Mouse (Mus musculus): Measurements from ENCODE around the gene Dbndd1.
A peak's percentile ranks its signal among the peaks of the same experiment; 100 is the strongest.
"Not testable (repeated sequence)": the region's sequence is repeated elsewhere in the genome, so short reads cannot be mapped to it uniquely, and the experiment has no call there.

The Dbndd1 gene

GRCm38 (mm10) chr8:123514781-123515539, at the start of gene Dbndd1:
Gene Dbndd1, minus strand, starts transcription at chr8:123515463.
- DNase-seq (ENCODE audit: low read depth, low spot score), result peak; percentile 23

- DNase-seq (ENCODE audit: low read depth, low spot score), result not testable (repeated sequence)
Observed at GRCm38 (mm10) chr8:123564221-123564620, 49.0 kb upstream of the Dbndd1 start.

- DNase-seq (ENCODE audit: low read depth, low spot score), result not testable (repeated sequence)
Observed at GRCm38 (mm10) chr8:123537641-123538040, 22.4 kb upstream of the Dbndd1 start.

- no peak for DNase-seq (ENCODE audit: low read depth, low spot score)
Observed at GRCm38 (mm10) chr8:123536990-123537380, 21.7 kb upstream of the Dbndd1 start.

GRCm38 (mm10) chr8:123536242-123536989, 21.2 kb upstream of the Dbndd1 start:
- no peak for DNase-seq (ENCODE audit: low read depth, low spot score)

GRCm38 (mm10) chr8:123527720-123528489, 12.6 kb upstream of the Dbndd1 start:
- no peak for DNase-seq (ENCODE audit: low read depth, low spot score)

- not testable (repeated sequence) for DNase-seq (ENCODE audit: low read depth, low spot score)
Observed at GRCm38 (mm10) chr8:123520048-123520447, 4.8 kb upstream of the Dbndd1 start.

GRCm38 (mm10) chr8:123518667-123519066, 3.4 kb upstream of the Dbndd1 start, which contains the start of gene Gas8:
Gene Gas8, plus strand, starts transcription at chr8:123518834.
- peak; percentile 91 for DNase-seq (ENCODE audit: low read depth, low spot score)

- DNase-seq (ENCODE audit: low read depth, low spot score), result no peak
Observed at GRCm38 (mm10) chr8:123518172-123518571, 2.9 kb upstream of the Dbndd1 start.

- no peak for DNase-seq (ENCODE audit: low read depth, low spot score)
Observed at GRCm38 (mm10) chr8:123516596-123516995, 1.3 kb upstream of the Dbndd1 start.

- DNase-seq (ENCODE audit: low read depth, low spot score), result peak; percentile 24
Observed at GRCm38 (mm10) chr8:123515540-123515897, 256 bp upstream of the Dbndd1 start.

- no peak for DNase-seq (ENCODE audit: low read depth, low spot score)
Observed at GRCm38 (mm10) chr8:123514136-123514535, 1.1 kb downstream of the Dbndd1 start.

GRCm38 (mm10) chr8:123510819-123511218, 4.4 kb downstream of the Dbndd1 start:
- no peak for DNase-seq (ENCODE audit: low read depth, low spot score)

GRCm38 (mm10) chr8:123507153-123507552, 8.1 kb downstream of the Dbndd1 start:
- DNase-seq (ENCODE audit: low read depth, low spot score), result no peak

GRCm38 (mm10) chr8:123505695-123506094, 9.6 kb downstream of the Dbndd1 start:
- DNase-seq (ENCODE audit: low read depth, low spot score), result no peak

GRCm38 (mm10) chr8:123505267-123505666, 10.0 kb downstream of the Dbndd1 start:
- no peak for DNase-seq (ENCODE audit: low read depth, low spot score)

GRCm38 (mm10) chr8:123504591-123505195, 10.6 kb downstream of the Dbndd1 start:
- DNase-seq (ENCODE audit: low read depth, low spot score), result no peak

- no peak for DNase-seq (ENCODE audit: low read depth, low spot score)
Observed at GRCm38 (mm10) chr8:123503801-123504467, 11.3 kb downstream of the Dbndd1 start.

- no peak for DNase-seq (ENCODE audit: low read depth, low spot score)
Observed at GRCm38 (mm10) chr8:123502192-123502591, 13.1 kb downstream of the Dbndd1 start.

- no peak for DNase-seq (ENCODE audit: low read depth, low spot score)
Observed at GRCm38 (mm10) chr8:123499556-123499955, 15.7 kb downstream of the Dbndd1 start.

GRCm38 (mm10) chr8:123498963-123499362, 16.3 kb downstream of the Dbndd1 start:
- DNase-seq (ENCODE audit: low read depth, low spot score), result no peak

Data from retina, postnatal 7 days (tissue).